Mouse (Mus musculus) embryonic fibroblast, embryonic 13.5 days (primary cell): ENCODE results near the gene 1700020D05Rik.

ENCODE experiments used
- CTCF ChIP-seq: IDR thresholded peaks from 2 replicates; pipeline ENCODE4 v1.5.1; 2011; ENCODE audit warnings: mild to moderate bottlenecking, control low read depth, low read length, moderate library complexity, borderline replicate concordance; ENCODE audit not compliant: insufficient read depth
- POLR2A ChIP-seq: IDR thresholded peaks from 2 replicates; pipeline ENCODE4 v1.6.1; 2011; ENCODE audit warnings: low read depth, mild to moderate bottlenecking, control low read depth, low read length, moderate library complexity

DNA sequence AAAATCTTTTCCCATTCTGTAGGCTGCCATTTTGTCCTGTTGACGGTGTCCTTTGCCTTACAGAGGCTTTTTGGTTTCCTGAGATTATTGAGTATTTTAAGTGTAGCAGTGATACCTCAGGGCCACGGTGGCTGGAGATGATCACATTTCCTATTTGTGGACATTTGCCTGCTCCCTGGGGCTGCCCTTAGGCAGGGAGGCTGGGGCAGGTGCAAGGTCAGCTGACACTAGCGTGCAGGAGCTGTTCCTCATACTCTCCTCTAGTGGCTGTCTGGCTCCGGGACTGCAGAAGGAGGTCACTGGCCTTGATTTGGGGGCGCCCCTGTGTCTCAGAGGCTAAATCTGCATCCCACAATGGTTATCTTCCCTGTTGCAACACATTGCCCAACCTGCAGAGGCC, 21.6 kb upstream of the 1700020D05Rik start:
- no peak for TF ChIP-seq POLR2A
- TF ChIP-seq CTCF = no peak
